Mouse (Mus musculus): ENCODE measurements around the gene Gnb1l.

DNA sequence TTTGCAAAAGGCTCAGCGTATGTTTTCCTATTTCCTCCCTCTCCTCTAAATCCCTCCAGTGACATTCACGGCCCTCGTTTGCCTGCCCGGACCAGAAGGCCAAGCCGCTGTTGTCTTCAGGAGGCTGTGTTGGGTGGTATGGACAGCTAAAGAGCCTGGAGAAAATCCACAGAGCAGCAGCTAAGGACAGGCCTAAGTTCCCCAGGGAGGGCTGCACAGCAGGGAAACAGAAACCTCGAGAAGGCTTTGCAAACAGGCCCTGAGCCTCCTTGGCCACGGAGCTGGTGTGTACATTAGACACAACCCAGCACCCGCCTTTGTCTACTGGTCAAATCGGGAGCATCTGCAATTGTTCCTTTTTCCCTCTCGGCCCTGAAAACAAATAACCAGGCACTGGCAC, 87.2 kb downstream of the Gnb1l start:
- TF ChIP-seq CTCF (IDR thresholded peaks at IDR 0.05; ENCODE audit: extremely low read depth, insufficient read length, insufficient replicate concordance, low read depth, low read length) (no peak), POLR2A (IDR thresholded peaks at IDR 0.05; ENCODE audit: low read depth, low read length) (no peak)
